Mouse (Mus musculus): Measurements from ENCODE around the gene Ttc7b. TPM values are rescaled to one million over a fixed set of nuclear protein-coding genes. Genes with fewer than 3 reads are reported as not detected.

Ttc7b gene
- total and polyA plus RNA-seq, 3 experiments = 21.1 to 33.9 (median 26.8) TPM

- Histone ChIP-seq H3K27me3 (ENCODE audit: insufficient read depth, low read length) (peaks cover 62% of the 10 kb centered on the region), H3K4me3 (ENCODE audit: low read depth, low read length) (peak overlapping the region; percentile 75), H3K9me3 (replicated peaks) (peaks cover 4% of the 10 kb centered on the region), H3K36me3 (replicated peaks) (peaks cover 3% of the 10 kb centered on the region), H3K4me1 (ENCODE audit: insufficient read depth, low read depth, low read length) (peaks cover 14% of the 10 kb centered on the region)
- ATAC-seq (ENCODE audit: extremely low read depth, insufficient number of reproducible peaks, low FRiP score, poor library complexity, severe bottlenecking) (no peak), DNase-seq (ENCODE audit: low spot score) (peak; percentile 70)
- TF ChIP-seq POLR2AphosphoS5 (IDR thresholded peaks at IDR 0.05; ENCODE audit: insufficient replicate concordance, low read depth, low read length) (no peak), TAL1 (conservative IDR thresholded peaks at IDR 0.05; ENCODE audit: low read depth, low read length) (no peak), GATA1 (IDR thresholded peaks at IDR 0.05; ENCODE audit: borderline replicate concordance, low read length) (no peak), CTCF (IDR thresholded peaks at IDR 0.05; ENCODE audit: low read depth, low read length) (no peak), GATA2 (IDR thresholded peaks at IDR 0.05; ENCODE audit: borderline replicate concordance, low read depth, low read length) (no peak)
These were observed 391 bp downstream of the Ttc7b start for GRCm38 (mm10) chr12:100520077-100520793.

GRCm38 (mm10) chr12:100519684-100520076 is 946 bp downstream of the Ttc7b start:
- DNase-seq (ENCODE audit: low spot score) (no peak), ATAC-seq (ENCODE audit: extremely low read depth, insufficient number of reproducible peaks, low FRiP score, poor library complexity, severe bottlenecking) (no peak)
- peaks cover 59% of the 10 kb centered on the region for H3K27me3 ChIP-seq (ENCODE audit: insufficient read depth, low read length)
- H3K9me3 ChIP-seq (replicated peaks) = peaks cover 4% of the 10 kb centered on the region
- peaks cover 3% of the 10 kb centered on the region for H3K36me3 ChIP-seq (replicated peaks)
- TF ChIP-seq GATA1 (IDR thresholded peaks at IDR 0.05; ENCODE audit: borderline replicate concordance, low read length) (no peak), POLR2AphosphoS5 (IDR thresholded peaks at IDR 0.05; ENCODE audit: insufficient replicate concordance, low read depth, low read length) (no peak), CTCF (IDR thresholded peaks at IDR 0.05; ENCODE audit: low read depth, low read length) (no peak), GATA2 (IDR thresholded peaks at IDR 0.05; ENCODE audit: borderline replicate concordance, low read depth, low read length) (no peak), TAL1 (conservative IDR thresholded peaks at IDR 0.05; ENCODE audit: low read depth, low read length) (no peak)
- H3K4me3 ChIP-seq (ENCODE audit: low read depth, low read length) = peak overlapping the region; percentile 75
- H3K4me1 ChIP-seq (ENCODE audit: insufficient read depth, low read depth, low read length) = peaks cover 14% of the 10 kb centered on the region

GRCm38 (mm10) chr12:100517371-100517770 is 3.3 kb downstream of the Ttc7b start:
- ATAC-seq (ENCODE audit: extremely low read depth, insufficient number of reproducible peaks, low FRiP score, poor library complexity, severe bottlenecking) = no peak
- H3K4me1 ChIP-seq (ENCODE audit: insufficient read depth, low read depth, low read length) = peaks cover 14% of the 10 kb centered on the region
- TF ChIP-seq TAL1 (conservative IDR thresholded peaks at IDR 0.05; ENCODE audit: low read depth, low read length) = no peak
- H3K9me3 ChIP-seq (replicated peaks) = no peaks in the 10 kb centered on the region
- DNase-seq (ENCODE audit: low spot score) = no peak
- H3K27me3 ChIP-seq (ENCODE audit: insufficient read depth, low read length) = peaks cover 52% of the 10 kb centered on the region
- H3K4me3 ChIP-seq (ENCODE audit: low read depth, low read length) = no peak overlapping the region
- H3K36me3 ChIP-seq (replicated peaks) = peaks cover 10% of the 10 kb centered on the region

GRCm38 (mm10) chr12:100516161-100516838 is 4.3 kb downstream of the Ttc7b start:
- H3K4me1 ChIP-seq (ENCODE audit: insufficient read depth, low read depth, low read length) = peaks cover 14% of the 10 kb centered on the region
- ATAC-seq (ENCODE audit: extremely low read depth, insufficient number of reproducible peaks, low FRiP score, poor library complexity, severe bottlenecking) (no peak), DNase-seq (ENCODE audit: low spot score) (no peak)

GRCm38 (mm10) chr12:100515493-100515892 is 5.1 kb downstream of the Ttc7b start:
- no peak for ATAC-seq (ENCODE audit: extremely low read depth, insufficient number of reproducible peaks, low FRiP score, poor library complexity, severe bottlenecking)
- H3K36me3 ChIP-seq (replicated peaks) = peaks cover 13% of the 10 kb centered on the region

More at GRCm38 (mm10) chr12:100516161-100516838, 4.3 kb downstream of the Ttc7b start:
- Histone ChIP-seq H3K4me3 (ENCODE audit: low read depth, low read length) (no peak overlapping the region), H3K36me3 (replicated peaks) (peaks cover 11% of the 10 kb centered on the region), H3K9me3 (replicated peaks) (no peaks in the 10 kb centered on the region), H3K27me3 (ENCODE audit: insufficient read depth, low read length) (peaks cover 43% of the 10 kb centered on the region)
- TF ChIP-seq GATA1 (IDR thresholded peaks at IDR 0.05; ENCODE audit: borderline replicate concordance, low read length) (no peak), POLR2AphosphoS5 (IDR thresholded peaks at IDR 0.05; ENCODE audit: insufficient replicate concordance, low read depth, low read length) (no peak), TAL1 (conservative IDR thresholded peaks at IDR 0.05; ENCODE audit: low read depth, low read length) (no peak), CTCF (IDR thresholded peaks at IDR 0.05; ENCODE audit: low read depth, low read length) (no peak), GATA2 (IDR thresholded peaks at IDR 0.05; ENCODE audit: borderline replicate concordance, low read depth, low read length) (no peak)

GRCm38 (mm10) chr12:100514611-100515010 is 6.0 kb downstream of the Ttc7b start:
- no peak for TF ChIP-seq GATA1 (IDR thresholded peaks at IDR 0.05; ENCODE audit: borderline replicate concordance, low read length)
- no peak for TF ChIP-seq CTCF (IDR thresholded peaks at IDR 0.05; ENCODE audit: low read depth, low read length)
- no peak for TF ChIP-seq GATA2 (IDR thresholded peaks at IDR 0.05; ENCODE audit: borderline replicate concordance, low read depth, low read length)
- no peak for TF ChIP-seq POLR2AphosphoS5 (IDR thresholded peaks at IDR 0.05; ENCODE audit: insufficient replicate concordance, low read depth, low read length)
- no peak for TF ChIP-seq TAL1 (conservative IDR thresholded peaks at IDR 0.05; ENCODE audit: low read depth, low read length)
- Histone ChIP-seq H3K36me3 (replicated peaks) (peaks cover 14% of the 10 kb centered on the region), H3K9me3 (replicated peaks) (no peaks in the 10 kb centered on the region), H3K4me1 (ENCODE audit: insufficient read depth, low read depth, low read length) (peaks cover 10% of the 10 kb centered on the region), H3K4me3 (ENCODE audit: low read depth, low read length) (no peak overlapping the region), H3K27me3 (ENCODE audit: insufficient read depth, low read length) (peaks cover 35% of the 10 kb centered on the region)
- no peak for ATAC-seq (ENCODE audit: extremely low read depth, insufficient number of reproducible peaks, low FRiP score, poor library complexity, severe bottlenecking)
- no peak for DNase-seq (ENCODE audit: low spot score)

More at GRCm38 (mm10) chr12:100515493-100515892, 5.1 kb downstream of the Ttc7b start:
- TF ChIP-seq TAL1 (conservative IDR thresholded peaks at IDR 0.05; ENCODE audit: low read depth, low read length) = no peak
- TF ChIP-seq GATA1 (IDR thresholded peaks at IDR 0.05; ENCODE audit: borderline replicate concordance, low read length) = no peak
- no peak for TF ChIP-seq POLR2AphosphoS5 (IDR thresholded peaks at IDR 0.05; ENCODE audit: insufficient replicate concordance, low read depth, low read length)
- TF ChIP-seq GATA2 (IDR thresholded peaks at IDR 0.05; ENCODE audit: borderline replicate concordance, low read depth, low read length) = no peak
- TF ChIP-seq CTCF (IDR thresholded peaks at IDR 0.05; ENCODE audit: low read depth, low read length) = no peak
- no peak for DNase-seq (ENCODE audit: low spot score)
- Histone ChIP-seq H3K4me3 (ENCODE audit: low read depth, low read length) (no peak overlapping the region), H3K9me3 (replicated peaks) (no peaks in the 10 kb centered on the region), H3K27me3 (ENCODE audit: insufficient read depth, low read length) (peaks cover 38% of the 10 kb centered on the region), H3K4me1 (ENCODE audit: insufficient read depth, low read depth, low read length) (peaks cover 15% of the 10 kb centered on the region)
